Mouse (Mus musculus): ENCODE data around the gene Klhl30. TPM values are rescaled to one million over a fixed set of nuclear protein-coding genes. Genes with fewer than 3 reads are reported as not detected.

Klhl30 gene
- polyA plus RNA-seq (2015; fragmentation: Nextera tagmentation; extraction: Ambion mirVana), result 0.30 and 0.54 TPM in 2 replicates

GRCm38 (mm10) chr1:91350841-91351240 lies at the start of gene Klhl30:
Klhl30 (plus strand) TSS chr1:91351016.
- Histone ChIP-seq H3K4me3 (ENCODE audit: low read length) (no peak within 1 kb of the TSS), H3K4me2 (ENCODE audit: low read length) (no peak within 1 kb of the TSS), H3K27ac (ENCODE audit: low read depth, low read length) (no peak within 1 kb of the TSS), H3K9ac (ENCODE audit: low read depth, low read length) (no peak within 1 kb of the TSS), H3K36me3 (ENCODE audit: control insufficient read depth, insufficient read depth, low read length) (no peaks in the 10 kb centered on the region), H3K27me3 (replicated peaks; ENCODE audit: control insufficient read depth, insufficient read depth, low read length) (peaks cover 9% of the 10 kb centered on the region), H3K4me1 (ENCODE audit: control insufficient read depth, insufficient read depth, low read depth, low read length) (no peaks in the 10 kb centered on the region), H3K9me3 (ENCODE audit: control insufficient read depth, low read length) (no peaks in the 10 kb centered on the region)
- ATAC-seq, result no peak
- WGBS, result 62% methylated on average over 4 of the region's 4 CpGs

GRCm38 (mm10) chr1:91301206-91301920 lies 49.5 kb upstream of the Klhl30 start:
- no peak for ATAC-seq
- H3K27ac ChIP-seq (ENCODE audit: low read depth, low read length), result no peak overlapping the region
- 78% methylated on average over 3 of the region's 3 CpGs for WGBS
- H3K9me3 ChIP-seq (ENCODE audit: control insufficient read depth, low read length), result no peaks in the 10 kb centered on the region
- no peak overlapping the region for H3K4me2 ChIP-seq (ENCODE audit: low read length)
- H3K4me1 ChIP-seq (ENCODE audit: control insufficient read depth, insufficient read depth, low read depth, low read length), result peaks cover 4% of the 10 kb centered on the region
- H3K36me3 ChIP-seq (ENCODE audit: control insufficient read depth, insufficient read depth, low read length), result 0 out of 2 replicates have a peak, but pooled peaks cover 2% of the 10 kb centered on the region
- H3K27me3 ChIP-seq (replicated peaks; ENCODE audit: control insufficient read depth, insufficient read depth, low read length), result no peaks in the 10 kb centered on the region
- no peak overlapping the region for H3K9ac ChIP-seq (ENCODE audit: low read depth, low read length)
- H3K4me3 ChIP-seq (ENCODE audit: low read length), result no peak overlapping the region

GRCm38 (mm10) chr1:91302021-91302420 lies 48.8 kb upstream of the Klhl30 start:
- WGBS, result 95% methylated on average over 3 of the region's 3 CpGs
- no peak overlapping the region for H3K27ac ChIP-seq (ENCODE audit: low read depth, low read length)
- no peaks in the 10 kb centered on the region for H3K27me3 ChIP-seq (replicated peaks; ENCODE audit: control insufficient read depth, insufficient read depth, low read length)
- no peaks in the 10 kb centered on the region for H3K9me3 ChIP-seq (ENCODE audit: control insufficient read depth, low read length)
- ATAC-seq, result no peak
- 0 out of 2 replicates have a peak, but pooled peaks cover 2% of the 10 kb centered on the region for H3K36me3 ChIP-seq (ENCODE audit: control insufficient read depth, insufficient read depth, low read length)
- H3K4me2 ChIP-seq (ENCODE audit: low read length), result no peak overlapping the region
- H3K9ac ChIP-seq (ENCODE audit: low read depth, low read length), result no peak overlapping the region
- no peak overlapping the region for H3K4me3 ChIP-seq (ENCODE audit: low read length)
- peaks cover 4% of the 10 kb centered on the region for H3K4me1 ChIP-seq (ENCODE audit: control insufficient read depth, insufficient read depth, low read depth, low read length)

- Histone ChIP-seq H3K27ac (ENCODE audit: low read depth, low read length) (no peak overlapping the region), H3K36me3 (ENCODE audit: control insufficient read depth, insufficient read depth, low read length) (peaks cover 13% of the 10 kb centered on the region), H3K27me3 (replicated peaks; ENCODE audit: control insufficient read depth, insufficient read depth, low read length) (no peaks in the 10 kb centered on the region), H3K9me3 (ENCODE audit: control insufficient read depth, low read length) (no peaks in the 10 kb centered on the region), H3K4me3 (ENCODE audit: low read length) (no peak overlapping the region), H3K4me2 (ENCODE audit: low read length) (no peak overlapping the region), H3K4me1 (ENCODE audit: control insufficient read depth, insufficient read depth, low read depth, low read length) (no peaks in the 10 kb centered on the region), H3K9ac (ENCODE audit: low read depth, low read length) (no peak overlapping the region)
- 95% methylated on average over 4 of the region's 4 CpGs for WGBS
- no peak for ATAC-seq
Measured at GRCm38 (mm10) chr1:91304621-91305020, 46.2 kb upstream of the Klhl30 start.

- H3K27me3 ChIP-seq (replicated peaks; ENCODE audit: control insufficient read depth, insufficient read depth, low read length), result no peaks in the 10 kb centered on the region
- H3K9ac ChIP-seq (ENCODE audit: low read depth, low read length), result no peak overlapping the region
- H3K27ac ChIP-seq (ENCODE audit: low read depth, low read length), result no peak overlapping the region
- WGBS, result 96% methylated on average over 13 of the region's 13 CpGs
- no peaks in the 10 kb centered on the region for H3K4me1 ChIP-seq (ENCODE audit: control insufficient read depth, insufficient read depth, low read depth, low read length)
- no peak overlapping the region for H3K4me3 ChIP-seq (ENCODE audit: low read length)
- no peak for ATAC-seq
- peaks cover 18% of the 10 kb centered on the region for H3K36me3 ChIP-seq (ENCODE audit: control insufficient read depth, insufficient read depth, low read length)
- no peaks in the 10 kb centered on the region for H3K9me3 ChIP-seq (ENCODE audit: control insufficient read depth, low read length)
- H3K4me2 ChIP-seq (ENCODE audit: low read length), result no peak overlapping the region
Measured at GRCm38 (mm10) chr1:91309366-91310085, 41.3 kb upstream of the Klhl30 start.

- Histone ChIP-seq H3K4me1 (ENCODE audit: control insufficient read depth, insufficient read depth, low read depth, low read length) (no peaks in the 10 kb centered on the region), H3K4me3 (ENCODE audit: low read length) (no peak overlapping the region), H3K27ac (ENCODE audit: low read depth, low read length) (no peak overlapping the region), H3K36me3 (ENCODE audit: control insufficient read depth, insufficient read depth, low read length) (peaks cover 16% of the 10 kb centered on the region), H3K9ac (ENCODE audit: low read depth, low read length) (no peak overlapping the region), H3K27me3 (replicated peaks; ENCODE audit: control insufficient read depth, insufficient read depth, low read length) (no peaks in the 10 kb centered on the region), H3K9me3 (ENCODE audit: control insufficient read depth, low read length) (no peaks in the 10 kb centered on the region), H3K4me2 (ENCODE audit: low read length) (no peak overlapping the region)
- no peak for ATAC-seq
- WGBS, result 98% methylated on average over 4 of the region's 4 CpGs
Measured at GRCm38 (mm10) chr1:91312273-91312672, 38.5 kb upstream of the Klhl30 start.

GRCm38 (mm10) chr1:91313251-91313650 lies 37.6 kb upstream of the Klhl30 start:
- Histone ChIP-seq H3K9ac (ENCODE audit: low read depth, low read length) (no peak overlapping the region), H3K36me3 (ENCODE audit: control insufficient read depth, insufficient read depth, low read length) (peaks cover 16% of the 10 kb centered on the region), H3K4me2 (ENCODE audit: low read length) (no peak overlapping the region), H3K27ac (ENCODE audit: low read depth, low read length) (no peak overlapping the region), H3K27me3 (replicated peaks; ENCODE audit: control insufficient read depth, insufficient read depth, low read length) (no peaks in the 10 kb centered on the region), H3K9me3 (ENCODE audit: control insufficient read depth, low read length) (no peaks in the 10 kb centered on the region), H3K4me1 (ENCODE audit: control insufficient read depth, insufficient read depth, low read depth, low read length) (no peaks in the 10 kb centered on the region), H3K4me3 (ENCODE audit: low read length) (no peak overlapping the region)
- no peak for ATAC-seq
- WGBS, result 43% methylated on average over 5 of the region's 5 CpGs

- Histone ChIP-seq H3K9ac (ENCODE audit: low read depth, low read length) (no peak overlapping the region), H3K4me1 (ENCODE audit: control insufficient read depth, insufficient read depth, low read depth, low read length) (no peaks in the 10 kb centered on the region), H3K27ac (ENCODE audit: low read depth, low read length) (no peak overlapping the region), H3K9me3 (ENCODE audit: control insufficient read depth, low read length) (no peaks in the 10 kb centered on the region), H3K36me3 (ENCODE audit: control insufficient read depth, insufficient read depth, low read length) (no peaks in the 10 kb centered on the region), H3K27me3 (replicated peaks; ENCODE audit: control insufficient read depth, insufficient read depth, low read length) (no peaks in the 10 kb centered on the region), H3K4me3 (ENCODE audit: low read length) (no peak overlapping the region), H3K4me2 (ENCODE audit: low read length) (no peak overlapping the region)
- ATAC-seq, result no peak
- WGBS, result 89% methylated on average over 6 of the region's 6 CpGs
Measured at GRCm38 (mm10) chr1:91317656-91318055, 33.2 kb upstream of the Klhl30 start.

GRCm38 (mm10) chr1:91321760-91322438 lies 28.9 kb upstream of the Klhl30 start, which contains the start of gene Espnl:
Espnl (plus strand) TSS chr1:91322075.
- Histone ChIP-seq H3K9ac (ENCODE audit: low read depth, low read length) (no peak within 1 kb of the TSS), H3K9me3 (ENCODE audit: control insufficient read depth, low read length) (no peaks in the 10 kb centered on the region), H3K4me1 (ENCODE audit: control insufficient read depth, insufficient read depth, low read depth, low read length) (no peaks in the 10 kb centered on the region), H3K27me3 (replicated peaks; ENCODE audit: control insufficient read depth, insufficient read depth, low read length) (no peaks in the 10 kb centered on the region), H3K27ac (ENCODE audit: low read depth, low read length) (no peak within 1 kb of the TSS), H3K4me3 (ENCODE audit: low read length) (no peak within 1 kb of the TSS), H3K4me2 (ENCODE audit: low read length) (no peak within 1 kb of the TSS), H3K36me3 (ENCODE audit: control insufficient read depth, insufficient read depth, low read length) (no peaks in the 10 kb centered on the region)
- WGBS, result 80% methylated on average over 19 of the region's 19 CpGs
- ATAC-seq, result no peak
